Mouse (Mus musculus): ENCODE measurements around the gene Aldh6a1.

- TF ChIP-seq CTCF (IDR thresholded peaks at IDR 0.05; ENCODE audit: insufficient read depth, low read length) (no peak), POLR2A (IDR thresholded peaks at IDR 0.05; ENCODE audit: borderline replicate concordance, extremely low read depth, low read depth, low read length) (no peak)
Measured at GRCm38 (mm10) chr12:84417605-84417922, 33.2 kb downstream of the Aldh6a1 start.
